Mouse (Mus musculus) hindbrain, embryonic 16.5 days (tissue): ENCODE measurements around the gene Gabra2. TPM values are rescaled to one million over a fixed set of nuclear protein-coding genes. Genes with fewer than 3 reads are reported as not detected.

Source experiments
- ATAC-seq: fragments of 200-750 bp; cut with Nextera tagmentation; 2 replicates; pipeline ENCODE4 v1.8.0; 2017; ENCODE audit warnings: moderate TSS enrichment, moderate library complexity
- H3K27ac ChIP-seq: fragments of 300-500 bp; sonication (generic); 2 replicates; pipeline ENCODE4 v1.5.1; 2014; ENCODE audit warnings: low read depth, mild to moderate bottlenecking, control low read depth, low read length, moderate library complexity
- H3K27me3 ChIP-seq: fragments of 300-500 bp; sonication (generic); replicated peaks from 2 replicates; pipeline ENCODE4 v1.6.1; 2014; ENCODE audit warnings: low read length; ENCODE audit not compliant: control insufficient read depth, insufficient read depth
- H3K36me3 ChIP-seq: fragments of 300-500 bp; sonication (generic); 2 replicates; pipeline ENCODE4 v1.6.1; 2014; ENCODE audit warnings: mild to moderate bottlenecking, low read length, moderate library complexity, mixed read lengths; ENCODE audit not compliant: control insufficient read depth, insufficient read depth
- H3K4me1 ChIP-seq: fragments of 300-500 bp; sonication (generic); 2 replicates; pipeline ENCODE4 v1.6.1; 2014; ENCODE audit warnings: low read depth, low read length; ENCODE audit not compliant: control insufficient read depth, insufficient read depth
- H3K4me2 ChIP-seq: fragments of 300-500 bp; sonication (generic); 2 replicates; pipeline ENCODE4 v1.6.1; 2014; ENCODE audit warnings: mild to moderate bottlenecking, low read length, control low read depth, moderate library complexity
- H3K4me3 ChIP-seq: fragments of 300-500 bp; sonication (generic); 2 replicates; pipeline ENCODE4 v1.5.1; 2014; ENCODE audit warnings: mild to moderate bottlenecking, low read length, control low read depth, moderate library complexity
- H3K9ac ChIP-seq: fragments of 300-500 bp; sonication (generic); 2 replicates; pipeline ENCODE4 v1.6.1; 2014; ENCODE audit warnings: low read depth, mild to moderate bottlenecking, control low read depth, low read length, moderate library complexity
- H3K9me3 ChIP-seq: fragments of 300-500 bp; sonication (generic); 2 replicates; pipeline ENCODE4 v1.6.1; 2014; ENCODE audit warnings: mild to moderate bottlenecking, low read length, moderate library complexity; ENCODE audit not compliant: control insufficient read depth
- WGBS: fragments of 180-500 bp; shearing (Covaris S2); extraction: QIAGEN DNeasy Blood & Tissue Kit; methylation state at CpG from one replicate; pipeline ENCODE4 v1.1.7; 2014; 5-methylcytosine and 5-hydroxymethylcytosine counted together
- polyA plus RNA-seq: library from polyadenylated mRNA; unstranded; fragments of >200 nt; fragmentation: Nextera tagmentation; extraction: Ambion mirVana; gene quantifications from 2 replicates; pipeline ENCODE4 v1.2.1, GENCODE M21; 2015

Gabra2 gene
- polyA plus RNA-seq, 1 experiment from 2014 or later: 62.9 TPM

- no peaks in the 10 kb centered on the region for H3K9me3 ChIP-seq
- H3K27ac ChIP-seq: no peak overlapping the region
- peak; percentile 87 for ATAC-seq
- H3K27me3 ChIP-seq: no peaks in the 10 kb centered on the region
- no peak overlapping the region for H3K4me3 ChIP-seq
- 59% methylated on average over 13 of the region's 13 CpGs for WGBS
- no peak overlapping the region for H3K4me2 ChIP-seq
- no peaks in the 10 kb centered on the region for H3K4me1 ChIP-seq
- no peak overlapping the region for H3K9ac ChIP-seq
- H3K36me3 ChIP-seq: no peaks in the 10 kb centered on the region
These were observed 99.9 kb downstream of the Gabra2 start for GRCm38 (mm10) chr5:70995617-70996325.

GRCm38 (mm10) chr5:70993281-70993680, 102.4 kb downstream of the Gabra2 start:
- no peak for ATAC-seq

GRCm38 (mm10) chr5:70990891-70991290, 104.8 kb downstream of the Gabra2 start:
- no peak for ATAC-seq
- no peak overlapping the region for H3K4me3 ChIP-seq
- H3K27me3 ChIP-seq: no peaks in the 10 kb centered on the region
- H3K9ac ChIP-seq: no peak overlapping the region
- no peak overlapping the region for H3K4me2 ChIP-seq
- no peaks in the 10 kb centered on the region for H3K36me3 ChIP-seq
- H3K9me3 ChIP-seq: no peaks in the 10 kb centered on the region
- H3K27ac ChIP-seq: no peak overlapping the region
- H3K4me1 ChIP-seq: no peaks in the 10 kb centered on the region
- WGBS: 82% methylated on average over 3 of the region's 3 CpGs

More at GRCm38 (mm10) chr5:70993281-70993680, 102.4 kb downstream of the Gabra2 start:
- Histone ChIP-seq H3K9ac (no peak overlapping the region), H3K4me3 (no peak overlapping the region), H3K4me1 (no peaks in the 10 kb centered on the region), H3K27me3 (no peaks in the 10 kb centered on the region), H3K4me2 (no peak overlapping the region), H3K27ac (no peak overlapping the region), H3K36me3 (no peaks in the 10 kb centered on the region), H3K9me3 (no peaks in the 10 kb centered on the region)
- 57% methylated on average over 2 of the region's 2 CpGs for WGBS
